Mouse (Mus musculus) ES-E14 (cell line): Measurements from ENCODE around the gene Serpina3n. TPM values are rescaled to one million over a fixed set of nuclear protein-coding genes. Genes with fewer than 3 reads are reported as not detected.
A peak's percentile ranks its signal among the peaks of the same experiment; 100 is the strongest.

Experiments
- DNase-seq: peaks from one replicate; pipeline ENCODE4 v3.0.0-alpha.2; 2013; ENCODE audit warnings: low read depth, low spot score
- H3K27ac ChIP-seq: 2 replicates; pipeline ENCODE4 v1.5.1; 2012; ENCODE audit warnings: low read depth, mild to moderate bottlenecking, low read length, moderate library complexity, mixed read lengths; ENCODE audit not compliant: poor library complexity, insufficient read depth, severe bottlenecking
- H3K36me3 ChIP-seq: 2 replicates; pipeline ENCODE4 v1.6.1; 2012; ENCODE audit warnings: mild to moderate bottlenecking, low read length, moderate library complexity, mixed read lengths; ENCODE audit not compliant: control insufficient read depth, poor library complexity, insufficient read depth, severe bottlenecking
- H3K4me1 ChIP-seq, 2 experiments: fragments of 150-350 bp in 1 of 2; sonication (generic) in 1 of 2; 2 replicates each; pipeline ENCODE4 v1.6.1; 2012; ENCODE audit warnings: low read length in 2 of 2, mild to moderate bottlenecking in 1 of 2, mixed read lengths in 1 of 2; ENCODE audit not compliant: control insufficient read depth in 2 of 2, insufficient read depth in 2 of 2, poor library complexity in 1 of 2
- H3K4me3 ChIP-seq, 2 experiments: fragments of 150-350 bp in 1 of 2; sonication (generic) in 1 of 2; 2 replicates each; pipeline ENCODE4 v1.5.1; 2012; ENCODE audit warnings: low read length in 2 of 2, low read depth in 1 of 2, mild to moderate bottlenecking in 1 of 2, mixed read lengths in 1 of 2; ENCODE audit not compliant: insufficient read depth in 1 of 2, poor library complexity in 1 of 2, severe bottlenecking in 1 of 2
- H3K9ac ChIP-seq: 2 replicates; pipeline ENCODE4 v1.6.1; 2012; ENCODE audit warnings: low read depth, mild to moderate bottlenecking, low read length, mixed read lengths; ENCODE audit not compliant: poor library complexity, insufficient read depth, severe bottlenecking
- H3K9me3 ChIP-seq: fragments of 150-350 bp; sonication (generic); 2 replicates; pipeline ENCODE4 v1.6.1; 2012; ENCODE audit warnings: low read depth, mild to moderate bottlenecking, low read length; ENCODE audit not compliant: control insufficient read depth, insufficient read depth
- CHD2 ChIP-seq: IDR thresholded peaks from 2 replicates; pipeline ENCODE4 v1.6.1; 2014; ENCODE audit warnings: mild to moderate bottlenecking, low read depth, low read length, inconsistent platforms
- HCFC1 ChIP-seq: IDR thresholded peaks from 2 replicates; pipeline ENCODE4 v1.6.1; 2012; ENCODE audit warnings: low read length, inconsistent platforms, borderline replicate concordance; ENCODE audit not compliant: insufficient read depth
- MAFK ChIP-seq: IDR thresholded peaks from 2 replicates; pipeline ENCODE4 v1.6.1; 2014; ENCODE audit warnings: mild to moderate bottlenecking, low read depth, low read length, inconsistent platforms; ENCODE audit not compliant: insufficient read depth
- ZC3H11A ChIP-seq: IDR thresholded peaks from 2 replicates; pipeline ENCODE4 v1.6.1; 2012; ENCODE audit warnings: low read depth, mild to moderate bottlenecking, inconsistent platforms, low read length, borderline replicate concordance
- ZNF384 ChIP-seq: IDR thresholded peaks from 2 replicates; pipeline ENCODE4 v1.6.1; 2012; ENCODE audit warnings: low read depth, low read length, inconsistent platforms
- in situ Hi-C, 2 experiments: fragments of 600-800 bp; cut with MboI; formaldehyde crosslinking; loops; one replicate each; pipeline ENCODE4 v1.15.1; 2025; ENCODE audit warnings: low sequenced_read_pairs in 2 of 2, inconsistent platforms in 1 of 2; ENCODE audit not compliant: unreplicated experiment in 2 of 2
- total RNA-seq: library from RNA; depleted of rRNA; stranded (reverse); fragments of 300-350 nt; gene quantifications from 2 replicates; pipeline ENCODE4 v1.2.3, GENCODE M21; 2012

The Serpina3n gene
- total RNA-seq, 1 experiment = 0.58 TPM

DNA sequence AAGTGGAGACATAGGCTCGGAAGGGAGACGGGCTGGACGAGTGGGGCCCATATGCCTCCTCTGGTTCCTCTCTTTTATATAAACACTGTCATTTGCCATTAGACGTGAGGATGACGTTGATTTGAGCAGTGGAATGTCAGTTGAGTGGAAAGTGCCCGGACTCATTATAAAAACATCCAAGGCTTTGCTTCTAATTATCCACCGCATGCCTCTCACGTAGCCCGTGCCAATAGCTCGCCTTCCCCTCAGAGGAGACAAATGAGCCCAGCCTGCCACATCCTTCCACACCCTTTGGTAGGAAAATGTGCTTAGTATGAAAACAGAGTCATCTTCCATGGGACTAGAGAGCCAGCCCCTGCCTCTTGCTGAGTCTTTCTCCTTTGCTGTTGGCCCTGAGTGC, 24.8 kb downstream of the Serpina3n start:
- TF ChIP-seq CHD2 = no peak
- no peak for TF ChIP-seq HCFC1
- TF ChIP-seq MAFK = no peak
- TF ChIP-seq ZC3H11A = no peak
- TF ChIP-seq ZNF384 = no peak
- in situ Hi-C loops = no loop called here
- Histone ChIP-seq H3K27ac (no peak overlapping the region), H3K9me3 (no peaks in the 10 kb centered on the region), H3K4me1 (peaks cover 0 to 5% of the 10 kb centered on the region in 2 experiments; a peak in 1 of 4 replicates), H3K4me3 (no peak overlapping the region), H3K9ac (no peak overlapping the region), H3K36me3 (no peaks in the 10 kb centered on the region)
- DNase-seq = no peak

- H3K9ac ChIP-seq = peak overlapping the region; percentile 10; the same call in 1 of the 2 replicates
- H3K4me1 ChIP-seq = peaks cover 0 to 5% of the 10 kb centered on the region in 2 experiments; a peak in 1 of 4 replicates
- H3K9me3 ChIP-seq = no peaks in the 10 kb centered on the region
- peak; percentile 76 for DNase-seq
- peak overlapping the region; percentile 90; the same call in 1 of the 2 replicates for H3K27ac ChIP-seq
- peak overlapping the region in 1 of 2 experiments; percentile 49; a peak in 2 of 4 replicates for H3K4me3 ChIP-seq
- in situ Hi-C loops = no loop called here
- peaks cover 3% of the 10 kb centered on the region; the same call in 1 of the 2 replicates for H3K36me3 ChIP-seq
- TF ChIP-seq ZNF384 (no peak), MAFK (no peak), HCFC1 (no peak), ZC3H11A (no peak), CHD2 (no peak)
These were observed 26.7 kb downstream of the Serpina3n start for GRCm38 (mm10) chr12:104433214-104433613.

GRCm38 (mm10) chr12:104433951-104434735, 27.6 kb downstream of the Serpina3n start:
- H3K27ac ChIP-seq = peak overlapping the region; percentile 90
- in situ Hi-C loops = no loop called here
- DNase-seq = no peak

DNA sequence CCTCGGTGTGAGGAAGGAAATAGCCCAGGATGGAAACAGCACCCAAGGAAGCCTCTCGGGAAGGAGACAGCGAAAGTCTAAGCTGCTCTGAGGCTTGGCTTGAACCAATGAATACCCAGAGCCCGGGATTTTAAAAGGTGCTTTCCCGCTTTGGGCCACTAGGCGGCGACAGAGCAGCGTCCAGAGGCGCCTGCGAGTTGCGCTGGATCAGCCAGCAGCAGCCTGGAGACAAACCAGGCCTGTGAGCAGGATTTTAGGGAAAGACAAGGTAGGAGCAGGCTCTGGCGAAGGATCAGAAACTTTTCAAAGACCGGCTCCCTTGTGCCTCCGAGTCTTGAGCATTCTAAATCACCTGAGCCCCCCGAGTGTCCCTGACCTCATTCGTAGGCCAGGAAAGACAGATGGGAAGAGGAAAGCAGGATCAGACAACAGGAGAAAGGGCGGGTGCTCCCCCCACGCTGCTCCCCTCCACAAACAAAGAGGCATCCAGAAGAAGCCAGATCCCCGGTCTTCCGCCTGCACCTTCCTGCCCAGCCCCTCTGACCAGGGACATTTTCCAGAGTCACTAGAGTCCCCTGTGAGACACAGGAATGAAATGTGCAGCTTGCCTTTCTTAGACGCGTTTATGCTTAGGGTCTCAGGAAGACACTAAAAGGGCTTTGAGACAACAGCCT, 33.7 kb downstream of the Serpina3n start:
- Histone ChIP-seq H3K4me1 (peaks cover 0 to 4% of the 10 kb centered on the region in 2 experiments; a peak in 1 of 4 replicates), H3K36me3 (peaks cover 3% of the 10 kb centered on the region; the same call in 1 of the 2 replicates), H3K4me3 (no peak overlapping the region), H3K9me3 (no peaks in the 10 kb centered on the region), H3K27ac (no peak overlapping the region), H3K9ac (peak overlapping the region; percentile 41; the same call in 1 of the 2 replicates)
- TF ChIP-seq ZNF384 (no peak), ZC3H11A (peak; percentile 93; the same call in 1 of the 2 replicates)
- peak; percentile 79 for DNase-seq
- in situ Hi-C loops = loop anchor here in 1 of 2 experiments (10.0 kb wide), 1 partner anchor 495 kb away; no protein-coding TSS in a partner anchor

More at GRCm38 (mm10) chr12:104433951-104434735, 27.6 kb downstream of the Serpina3n start:
- Histone ChIP-seq H3K4me3 (peak overlapping the region; percentile 48 to 49), H3K9ac (peak overlapping the region; percentile 78), H3K36me3 (peaks cover 3% of the 10 kb centered on the region; the same call in 1 of the 2 replicates), H3K4me1 (peaks cover 0 to 5% of the 10 kb centered on the region in 2 experiments; a peak in 1 of 4 replicates), H3K9me3 (no peaks in the 10 kb centered on the region)
- TF ChIP-seq HCFC1 = no peak
- TF ChIP-seq CHD2 = no peak
- no peak for TF ChIP-seq ZNF384
- no peak for TF ChIP-seq ZC3H11A
- no peak for TF ChIP-seq MAFK
